Mouse (Mus musculus) heart, adult 2 months (tissue): ENCODE measurements around the gene Mettl16. TPM values are rescaled to one million over a fixed set of nuclear protein-coding genes. Genes with fewer than 3 reads are reported as not detected.
A peak's percentile ranks its signal among the peaks of the same experiment; 100 is the strongest.

Experiments used
- DNase-seq, 2 experiments: peaks; one replicate each; pipeline ENCODE4 v3.0.0; 2021
- H3K27ac ChIP-seq: fragments of 200-600 bp; 2 replicates; pipeline ENCODE4 v1.8.1; 2022
- H3K27me3 ChIP-seq: fragments of 200-500 bp; 2 replicates; pipeline ENCODE4 v1.6.1; 2012; ENCODE audit warnings: mild to moderate bottlenecking, low read length, inconsistent platforms, mixed read lengths; ENCODE audit not compliant: control insufficient read depth, insufficient read depth
- H3K36me3 ChIP-seq: fragments of 200-500 bp; 2 replicates; pipeline ENCODE4 v1.6.1; 2012; ENCODE audit warnings: low read length, inconsistent platforms; ENCODE audit not compliant: control insufficient read depth, insufficient read depth
- H3K4me1 ChIP-seq: fragments of 200-500 bp; 2 replicates; pipeline ENCODE4 v1.6.1; 2011; ENCODE audit warnings: low read length; ENCODE audit not compliant: control insufficient read depth, insufficient read depth
- H3K4me3 ChIP-seq: fragments of 200-600 bp; 2 replicates; pipeline ENCODE4 v1.8.1; 2022
- H3K79me2 ChIP-seq: fragments of 200-500 bp; replicated peaks from 2 replicates; pipeline ENCODE4 v1.6.1; 2012; ENCODE audit warnings: mild to moderate bottlenecking, inconsistent platforms, low read length, moderate library complexity, mixed read lengths; ENCODE audit not compliant: control insufficient read depth, insufficient read depth
- H3K9ac ChIP-seq: fragments of 200-500 bp; 2 replicates; pipeline ENCODE4 v1.6.1; 2012; ENCODE audit warnings: low read depth, mild to moderate bottlenecking, control low read depth, inconsistent platforms, low read length, mixed read lengths
- CTCF ChIP-seq: fragments of 200-600 bp; IDR thresholded peaks from 2 replicates; pipeline ENCODE4 v1.8.1; 2022; ENCODE audit warnings: antibody characterized with exemption, mild to moderate bottlenecking, moderate library complexity
- EP300 ChIP-seq: fragments of 200-500 bp; IDR thresholded peaks from 2 replicates; pipeline ENCODE4 v1.6.1; 2011; ENCODE audit warnings: low read depth, low read length, control low read depth; ENCODE audit not compliant: insufficient read depth
- POLR2A ChIP-seq: fragments of 200-500 bp; IDR thresholded peaks from 2 replicates; pipeline ENCODE4 v1.6.1; 2011; ENCODE audit warnings: mild to moderate bottlenecking, low read depth, low read length, control low read depth; ENCODE audit not compliant: insufficient read depth
- WGBS: fragments of 180-500 bp; shearing (Covaris S2); methylation state at CpG from one replicate; pipeline ENCODE4 v1.1.7; 2018; 5-methylcytosine and 5-hydroxymethylcytosine counted together
- intact Hi-C: fragments of 180-260 bp; cut with DNase I; formaldehyde crosslinking; loops from one replicate; pipeline ENCODE4 v1.15.1; 2025
- polyA plus RNA-seq: library from polyadenylated mRNA; depleted of rRNA; stranded (reverse); fragments of >200 nt; gene quantifications from 2 replicates; pipeline ENCODE4 v1.2.3, GENCODE M21; 2012
- total RNA-seq, 2 experiments: library from RNA; stranded (reverse); gene quantifications; 2 replicates each; pipeline ENCODE4 v1.2.3; 2021

Mettl16 gene
- total and polyA plus RNA-seq, 3 experiments, result 2.8 to 17.8 (median 16.3) TPM

DNA sequence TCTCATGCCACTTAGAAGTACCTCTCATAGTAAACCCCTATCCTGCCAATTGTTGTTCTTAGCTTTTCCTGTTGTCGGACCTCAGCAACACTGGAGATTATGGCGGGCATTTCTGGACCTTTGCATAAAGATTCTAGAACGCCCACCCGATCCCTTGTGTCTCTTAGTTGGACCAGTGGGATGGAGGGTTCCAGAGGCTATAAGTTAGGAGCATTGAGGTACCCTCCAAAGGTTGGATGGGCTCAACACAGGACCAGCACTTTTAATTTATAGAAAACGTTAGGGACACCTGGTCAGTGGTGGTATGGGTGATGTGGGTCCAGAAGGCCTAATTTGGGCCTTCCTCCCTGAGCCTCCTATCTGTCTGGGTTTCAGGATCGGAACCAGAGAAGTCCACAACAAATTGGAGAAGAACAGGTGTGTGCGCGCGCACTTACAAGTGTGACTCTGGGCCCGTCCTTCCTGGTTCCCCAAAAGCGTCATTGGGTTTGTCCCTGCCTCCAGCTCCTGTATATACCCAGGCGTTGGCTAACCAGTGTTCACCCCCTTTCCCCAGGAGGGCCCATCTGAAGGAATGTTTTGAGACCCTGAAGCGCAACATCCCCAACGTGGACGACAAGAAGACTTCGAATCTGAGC, 66.5 kb downstream of the Mettl16 start:
- DNase-seq, result no peak
- Histone ChIP-seq H3K4me3 (peak overlapping the region; percentile 78), H3K36me3 (no peaks in the 10 kb centered on the region), H3K4me1 (peaks cover 25% of the 10 kb centered on the region), H3K79me2 (peaks cover 5% of the 10 kb centered on the region; the same call in 1 of the 2 replicates), H3K9ac (peak overlapping the region; percentile 25), H3K27me3 (no peaks in the 10 kb centered on the region), H3K27ac (peak overlapping the region; percentile 98)
- TF ChIP-seq CTCF (no peak), POLR2A (no peak), EP300 (no peak)
- 57% methylated on average over 16 of the region's 16 CpGs for WGBS
- intact Hi-C loops, result loop anchor here (10.0 kb wide), 1 partner anchor 328 kb away; the partner anchor contains the start of gene Hic1

DNA sequence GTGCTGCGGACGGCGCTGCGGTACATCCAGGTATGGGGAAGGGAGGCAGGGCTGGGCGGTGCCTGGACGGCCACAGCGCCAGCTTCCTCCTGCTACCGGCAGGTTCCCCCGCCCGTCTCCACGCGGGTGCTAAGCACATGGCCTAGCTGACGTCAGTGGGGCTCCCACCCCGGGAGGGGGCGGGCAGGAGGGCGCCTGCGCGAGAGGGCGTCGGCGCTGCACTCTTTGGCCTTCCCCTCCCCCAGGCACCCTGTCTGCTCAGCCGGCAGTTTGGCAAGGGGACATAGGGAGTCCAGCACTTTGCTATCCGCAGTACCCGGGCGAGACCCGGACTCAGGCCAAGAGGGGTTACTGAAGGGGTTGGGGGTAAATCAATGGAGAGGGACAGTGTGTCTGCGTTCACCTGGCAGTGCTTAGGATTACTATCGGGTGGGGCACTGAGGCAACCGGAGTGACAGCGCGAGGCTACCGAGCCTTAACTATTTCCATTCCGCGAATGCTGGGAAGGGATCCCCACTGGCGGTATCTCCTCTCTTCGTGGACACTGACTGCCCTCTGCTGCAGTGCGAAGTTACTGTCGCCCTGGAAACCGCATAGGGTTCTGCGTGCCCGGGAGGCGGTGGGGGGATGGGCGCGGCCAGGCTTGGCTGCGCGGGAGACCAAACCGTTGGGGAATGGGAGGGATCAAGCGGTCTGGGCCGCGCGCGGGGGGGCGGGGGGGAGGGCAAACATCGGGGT, 67.2 kb downstream of the Mettl16 start:
- Histone ChIP-seq H3K4me1 (peaks cover 25% of the 10 kb centered on the region), H3K27ac (peak overlapping the region; percentile 98), H3K36me3 (no peaks in the 10 kb centered on the region), H3K27me3 (no peaks in the 10 kb centered on the region), H3K79me2 (peaks cover 5% of the 10 kb centered on the region; the same call in 1 of the 2 replicates), H3K9ac (peak overlapping the region; percentile 74), H3K4me3 (peak overlapping the region; percentile 78)
- peak; percentile 69; the same call in 1 of the 2 replicates for TF ChIP-seq EP300
- peak; percentile 33 for TF ChIP-seq CTCF
- TF ChIP-seq POLR2A, result peak; percentile 84
- intact Hi-C loops, result loop anchor here (10.0 kb wide), 1 partner anchor 327 kb away; the partner anchor contains the start of gene Hic1
- peak; percentile 95 to 97 for DNase-seq
- under 1% methylated on average over 54 of the region's 54 CpGs for WGBS

DNA sequence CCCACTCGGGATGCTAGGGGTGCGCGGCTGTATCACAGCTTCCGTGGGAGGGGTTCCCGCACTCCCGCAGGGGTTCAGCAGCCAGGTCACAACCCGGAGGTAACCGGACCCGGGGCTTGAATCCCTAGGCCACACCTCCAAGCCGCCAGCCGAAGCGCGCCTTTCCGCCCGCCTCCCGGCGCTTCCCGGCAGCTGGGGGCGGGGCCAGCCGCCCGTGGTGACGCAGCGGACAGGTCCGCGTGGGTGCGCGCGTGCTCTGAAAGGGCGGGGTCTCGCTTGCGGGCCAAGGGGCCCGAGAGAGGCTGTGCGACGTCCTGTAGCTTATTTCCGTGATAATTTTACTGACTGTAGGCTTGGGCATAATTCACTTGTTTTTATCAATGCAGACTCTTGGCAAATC, 67.8 kb downstream of the Mettl16 start:
- Histone ChIP-seq H3K27ac (peak overlapping the region; percentile 98), H3K4me1 (peaks cover 23% of the 10 kb centered on the region), H3K79me2 (peaks cover 5% of the 10 kb centered on the region; the same call in 1 of the 2 replicates), H3K9ac (peak overlapping the region; percentile 74), H3K36me3 (no peaks in the 10 kb centered on the region), H3K27me3 (no peaks in the 10 kb centered on the region), H3K4me3 (peak overlapping the region; percentile 78)
- peak; percentile 97 to 98 for DNase-seq
- intact Hi-C loops, result loop anchor here (10.0 kb wide), 1 partner anchor 326 kb away; the partner anchor contains the start of gene Hic1
- under 1% methylated on average over 35 of the region's 35 CpGs for WGBS
- TF ChIP-seq EP300 (peak; percentile 52; the same call in 1 of the 2 replicates), POLR2A (peak; percentile 49; the same call in 1 of the 2 replicates), CTCF (no peak)

DNA sequence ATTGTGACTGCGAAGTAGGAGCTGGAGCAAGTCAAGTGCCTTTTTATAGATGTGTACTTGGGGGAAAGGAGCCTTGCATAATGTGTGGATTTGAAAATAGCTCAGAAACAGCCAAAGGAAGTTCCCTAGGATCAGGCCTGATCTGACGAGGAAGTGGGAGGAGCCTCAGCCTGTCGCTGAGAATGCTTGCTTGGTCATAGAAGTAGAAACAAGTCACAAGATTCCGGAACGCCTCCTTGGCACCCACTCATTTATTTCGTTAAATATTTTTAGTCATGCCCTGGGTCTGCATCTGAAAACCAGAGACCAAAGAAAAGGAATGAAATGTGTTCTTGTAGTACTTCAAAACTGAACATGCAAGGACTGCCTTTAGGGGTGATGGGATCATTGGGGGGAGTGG, 68.3 kb downstream of the Mettl16 start:
- no peaks in the 10 kb centered on the region for H3K27me3 ChIP-seq
- WGBS, result 4% methylated on average over 6 of the region's 6 CpGs
- peak overlapping the region; percentile 98 for H3K27ac ChIP-seq
- H3K4me1 ChIP-seq, result peaks cover 18% of the 10 kb centered on the region
- no peak overlapping the region for H3K9ac ChIP-seq
- H3K36me3 ChIP-seq, result no peaks in the 10 kb centered on the region
- peak overlapping the region; percentile 78 for H3K4me3 ChIP-seq
- TF ChIP-seq POLR2A, result peak; percentile 19; the same call in 1 of the 2 replicates
- no peak for TF ChIP-seq CTCF
- peak; percentile 33; the same call in 1 of the 2 replicates for TF ChIP-seq EP300
- H3K79me2 ChIP-seq, result peaks cover 5% of the 10 kb centered on the region; the same call in 1 of the 2 replicates
- intact Hi-C loops, result loop anchor here (1.0 to 10.0 kb wide), 2 partner anchors 8 to 326 kb away; partner anchors contain the start of gene Hic1
- DNase-seq, result peak; percentile 45 to 75

DNA sequence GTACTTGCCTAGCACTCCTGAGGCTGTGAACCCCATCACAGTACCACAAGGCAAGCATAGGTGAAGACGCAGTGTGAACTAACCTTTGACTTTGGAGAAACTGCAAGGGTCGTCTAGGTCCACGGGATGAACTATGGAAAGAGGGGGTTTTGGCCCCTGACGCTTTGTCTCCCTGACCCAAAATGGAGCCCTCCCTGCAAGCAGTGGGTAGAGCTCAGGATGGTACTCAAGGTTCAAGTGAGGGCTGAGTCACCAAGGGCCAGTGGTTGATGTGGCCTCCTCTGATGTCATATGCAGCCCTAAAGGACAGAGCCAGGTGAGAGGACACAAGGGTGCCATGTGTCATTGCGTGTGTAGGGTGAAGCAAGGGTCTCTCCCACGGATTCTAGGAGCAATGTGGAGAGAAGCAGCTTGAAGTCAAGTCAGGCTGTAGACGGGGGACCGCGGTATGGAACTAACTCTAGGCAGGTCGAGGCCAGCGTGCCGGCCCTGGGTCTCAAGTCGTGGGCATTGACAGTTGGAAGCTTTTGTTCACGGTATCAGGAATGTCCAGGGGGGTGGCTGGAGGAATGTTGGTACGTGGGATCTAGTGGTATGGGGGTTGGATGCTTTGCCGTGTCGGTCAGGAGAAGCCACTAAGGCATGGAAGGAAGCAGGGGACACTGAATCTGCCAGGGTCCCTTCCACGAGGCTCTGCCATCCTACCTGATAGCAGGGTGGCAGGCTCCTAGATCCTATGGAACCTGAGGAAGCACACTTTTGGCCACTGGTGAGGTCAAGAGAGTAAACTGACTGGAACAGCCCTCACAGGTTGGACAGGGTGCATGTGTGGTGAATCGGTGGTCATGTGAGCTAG, 69.5 kb downstream of the Mettl16 start:
- Histone ChIP-seq H3K27me3 (no peaks in the 10 kb centered on the region), H3K36me3 (no peaks in the 10 kb centered on the region), H3K4me3 (no peak overlapping the region), H3K4me1 (peaks cover 8% of the 10 kb centered on the region), H3K79me2 (peaks cover 5% of the 10 kb centered on the region; the same call in 1 of the 2 replicates), H3K27ac (no peak overlapping the region), H3K9ac (no peak overlapping the region)
- peak in 1 of 2 experiments; percentile 18 for DNase-seq
- TF ChIP-seq CTCF (no peak), POLR2A (no peak), EP300 (no peak)
- intact Hi-C loops, result loop anchor here (1.0 to 10.0 kb wide), 2 partner anchors 9 to 325 kb away; partner anchors contain the start of gene Hic1
- WGBS, result 91% methylated on average over 19 of the region's 19 CpGs
